ENCODE assay signal across 18 mouse cellular contexts in genomic region chr12:49390257-49390656, GRCm38 (mm10). TPM values are rescaled to one million over a fixed set of nuclear protein-coding genes. Genes with fewer than 3 reads are reported as not detected.
DNase-seq lines count a peak whose midpoint lies in the region; ATAC-seq and TF ChIP-seq lines count a peak whose summit lies in the region.
"Had no signal": no experiment of that assay in that cellular context is flagged by ENCODE, and none has a peak within 500 bp of the region (broad histone marks: within the 10 kb centered on the region; RNA-seq: fewer than 3 reads in every experiment).

No protein-coding gene starts in this region.

- H3K9ac ChIP-seq in midbrain, embryonic 12.5 days (replicated peaks), result no peak overlapping the region
- H3K9ac ChIP-seq in liver, embryonic 12.5 days, result no peak overlapping the region
- H3K9ac ChIP-seq: kidney, embryonic 15.5 days; limb, embryonic 15.5 days had no signal

- peak overlapping the region; percentile 86; the same call in 1 of the 2 replicates for H3K27ac ChIP-seq in cortical plate, adult 2 months (ENCODE audit: insufficient read depth, low read length)
- peak overlapping the region; percentile 96 for H3K27ac ChIP-seq in forebrain, embryonic 10.5 days
- no peak overlapping the region for H3K27ac ChIP-seq in midbrain, embryonic 12.5 days (replicated peaks)
- no peak overlapping the region for H3K27ac ChIP-seq in liver, embryonic 12.5 days
- H3K27ac ChIP-seq: kidney, embryonic 15.5 days; limb, embryonic 15.5 days had no signal

- no peak for TF ChIP-seq POLR2A in cortical plate, adult 2 months (IDR thresholded peaks at IDR 0.05; ENCODE audit: extremely low read depth, insufficient read depth, low read length)

- H3K9me3 ChIP-seq in forebrain, embryonic 10.5 days, result peaks cover 2% of the 10 kb centered on the region; the same call in 1 of the 2 replicates
- no peaks in the 10 kb centered on the region for H3K9me3 ChIP-seq in midbrain, embryonic 12.5 days
- no peaks in the 10 kb centered on the region for H3K9me3 ChIP-seq in liver, embryonic 12.5 days (replicated peaks)
- H3K9me3 ChIP-seq: kidney, embryonic 15.5 days; limb, embryonic 15.5 days had no signal

- H3K4me3 ChIP-seq in cortical plate, adult 2 months (ENCODE audit: insufficient read depth, low read length), result peak overlapping the region; percentile 50
- H3K4me3 ChIP-seq in forebrain, embryonic 10.5 days, result peak overlapping the region; percentile 81
- H3K4me3 ChIP-seq in midbrain, embryonic 12.5 days, result peak overlapping the region; percentile 13; the same call in 1 of the 2 replicates
- H3K4me3 ChIP-seq in liver, embryonic 12.5 days, result no peak overlapping the region

- H3K4me1 ChIP-seq in cortical plate, adult 2 months (ENCODE audit: control insufficient read depth, insufficient read depth, low read length), result peaks cover 1% of the 10 kb centered on the region; the same call in 1 of the 2 replicates
- H3K4me1 ChIP-seq in forebrain, embryonic 10.5 days, result 0 out of 2 replicates have a peak, but pooled peaks cover 3% of the 10 kb centered on the region
- no peaks in the 10 kb centered on the region for H3K4me1 ChIP-seq in midbrain, embryonic 12.5 days
- H3K4me1 ChIP-seq in liver, embryonic 12.5 days, result no peaks in the 10 kb centered on the region

- peaks cover 99% of the 10 kb centered on the region for H3K27me3 ChIP-seq in forebrain, embryonic 10.5 days (ENCODE audit: poor library complexity, severe bottlenecking)
- peaks cover 59% of the 10 kb centered on the region for H3K27me3 ChIP-seq in midbrain, embryonic 12.5 days
- peaks cover 67% of the 10 kb centered on the region for H3K27me3 ChIP-seq in liver, embryonic 12.5 days (replicated peaks)

- no peak for ATAC-seq in midbrain, embryonic 12.5 days (ENCODE audit: low FRiP score, low read depth)
- ATAC-seq in liver, embryonic 12.5 days, result no peak
- ATAC-seq: inflammation-experienced regulatory T-cells, adult 6 months had no signal

- H3K4me2 ChIP-seq in midbrain, embryonic 12.5 days (replicated peaks), result no peak overlapping the region
- no peak overlapping the region for H3K4me2 ChIP-seq in liver, embryonic 12.5 days
- H3K4me2 ChIP-seq: limb, embryonic 15.5 days had no signal

- TF ChIP-seq CTCF in cortical plate, adult 2 months (IDR thresholded peaks at IDR 0.05; ENCODE audit: extremely low read depth, insufficient read depth, low read length), result no peak

- peaks cover 17% of the 10 kb centered on the region for H3K36me3 ChIP-seq in forebrain, embryonic 10.5 days (replicated peaks)
- H3K36me3 ChIP-seq in midbrain, embryonic 12.5 days, result no peaks in the 10 kb centered on the region
- H3K36me3 ChIP-seq in liver, embryonic 12.5 days, result no peaks in the 10 kb centered on the region
- H3K36me3 ChIP-seq: kidney, embryonic 15.5 days; limb, embryonic 15.5 days had no signal

- under 1% methylated on average over 13 of the region's 13 CpGs for WGBS in forebrain, embryonic 10.5 days
- 2% methylated on average over 13 of the region's 13 CpGs for WGBS in midbrain, embryonic 12.5 days
- 3% methylated on average over 13 of the region's 13 CpGs for WGBS in liver, embryonic 12.5 days (ENCODE audit: insufficient replicate concordance)

- peak; percentile 6 for DNase-seq in layer of hippocampus, adult 9-11 months
- DNase-seq in layer of hippocampus, postnatal 14 days (ENCODE audit: low spot score in 2 of 2), result no peak
- peak; percentile 53 for DNase-seq in forebrain, embryonic 10.5 days (ENCODE audit: extremely low spot score, low spot score)
- DNase-seq in gastrocnemius, postnatal 4 days (ENCODE audit: low spot score in 2 of 2), result no peak
- DNase-seq in cerebellum, adult 8-10 months, result no peak
- DNase-seq: adrenal gland, postnatal 14 days; cerebellum, postnatal 25 days; lung, adult 18-20 months; right cerebral cortex, postnatal 4 days; thymus, postnatal 4 days had no signal

RNA-seq across cellular contexts. Expression of gene Gm43517, which starts 5.3 kb away (rescaled TPM):
- 10 to 100 TPM; 11.4 to 12.2 TPM for total RNA-seq in layer of hippocampus, postnatal 14 days (2021)
- polyA plus RNA-seq in cortical plate, adult 2 months (2012; rRNA removed), result 2.1 and 2.3 TPM in 2 replicates
- polyA plus RNA-seq in forebrain, embryonic 10.5 days (2016; fragmentation: Nextera tagmentation; extraction: Ambion mirVana), result 1.2 TPM in 2 replicates
- 0.28 TPM in 1 of 2 replicates, not detected in the other for polyA plus RNA-seq in midbrain, embryonic 12.5 days (2016; fragmentation: Nextera tagmentation; extraction: Ambion mirVana)
- total RNA-seq in gastrocnemius, postnatal 4 days (2021), result not detected
- not detected in 2 replicates for polyA plus RNA-seq in liver, embryonic 12.5 days (2016; fragmentation: Nextera tagmentation; extraction: Ambion mirVana)
- total RNA-seq: adrenal gland, postnatal 14 days; heart, adult 8-10 months had no signal
- polyA plus RNA-seq: heart, postnatal 0 days; inflammation-experienced regulatory T-cells, adult 6 months; kidney, embryonic 15.5 days; limb, embryonic 15.5 days had no signal

RNA-seq across cellular contexts. Expression of gene Foxg1, which starts 7.8 kb away (rescaled TPM):
- total RNA-seq in layer of hippocampus, postnatal 14 days (2021), result 100 to 1,000 TPM; 161 to 166 TPM
- polyA plus RNA-seq in cortical plate, adult 2 months (2012; rRNA removed), result 61.2 and 63.1 TPM in 2 replicates
- 20.2 and 20.7 TPM in 2 replicates for polyA plus RNA-seq in forebrain, embryonic 10.5 days (2016; fragmentation: Nextera tagmentation; extraction: Ambion mirVana)
- 3.0 and 4.6 TPM in 2 replicates for polyA plus RNA-seq in midbrain, embryonic 12.5 days (2016; fragmentation: Nextera tagmentation; extraction: Ambion mirVana)
- not detected for total RNA-seq in gastrocnemius, postnatal 4 days (2021)
- 0.06 TPM in 1 of 2 replicates, not detected in the other for polyA plus RNA-seq in liver, embryonic 12.5 days (2016; fragmentation: Nextera tagmentation; extraction: Ambion mirVana)
- total RNA-seq: adrenal gland, postnatal 14 days; heart, adult 8-10 months had no signal
- polyA plus RNA-seq: heart, postnatal 0 days; inflammation-experienced regulatory T-cells, adult 6 months; kidney, embryonic 15.5 days; limb, embryonic 15.5 days had no signal

Comparison
In these comparisons a context has a peak if more than half of its experiments do, and no peak if none do; other contexts are left out.
1. DNase-seq: peak in layer of hippocampus, adult 9-11 months (single experiment) and forebrain, embryonic 10.5 days (single experiment); none in layer of hippocampus, postnatal 14 days (0 of 2), gastrocnemius, postnatal 4 days (0 of 2) and cerebellum, adult 8-10 months (single experiment).
2. H3K27ac ChIP-seq: peak in cortical plate, adult 2 months (single experiment) and forebrain, embryonic 10.5 days (single experiment); none in midbrain, embryonic 12.5 days (single experiment) and liver, embryonic 12.5 days (single experiment).